Mouse (Mus musculus): ENCODE data around the gene Sbf2.
A peak's percentile ranks its signal among the peaks of the same experiment; 100 is the strongest.

The Sbf2 gene

GRCm38 (mm10) chr7:110270455-110270854 lies 344.3 kb downstream of the Sbf2 start:
- no peak for DNase-seq

DNA sequence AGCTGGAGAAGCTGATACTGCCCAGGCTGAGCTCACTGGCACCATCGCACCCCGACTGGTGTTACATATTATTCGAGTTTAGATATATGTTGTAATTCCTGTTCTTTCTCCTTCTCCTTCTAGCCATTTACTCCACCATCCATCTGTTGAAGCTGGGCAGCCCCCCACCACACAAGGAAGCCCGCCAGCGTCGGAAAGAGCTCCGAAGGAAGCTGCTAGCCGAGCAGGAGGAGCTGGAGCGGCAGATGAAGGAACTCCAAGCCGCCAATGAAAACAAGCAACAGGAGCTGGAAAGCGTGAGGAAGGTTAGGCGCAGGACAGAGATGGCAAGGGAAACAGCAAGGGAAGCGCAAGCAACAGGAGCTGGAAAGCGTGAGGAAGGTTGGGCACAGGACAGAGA lies 344.9 kb downstream of the Sbf2 start:
- DNase-seq = no peak

DNA sequence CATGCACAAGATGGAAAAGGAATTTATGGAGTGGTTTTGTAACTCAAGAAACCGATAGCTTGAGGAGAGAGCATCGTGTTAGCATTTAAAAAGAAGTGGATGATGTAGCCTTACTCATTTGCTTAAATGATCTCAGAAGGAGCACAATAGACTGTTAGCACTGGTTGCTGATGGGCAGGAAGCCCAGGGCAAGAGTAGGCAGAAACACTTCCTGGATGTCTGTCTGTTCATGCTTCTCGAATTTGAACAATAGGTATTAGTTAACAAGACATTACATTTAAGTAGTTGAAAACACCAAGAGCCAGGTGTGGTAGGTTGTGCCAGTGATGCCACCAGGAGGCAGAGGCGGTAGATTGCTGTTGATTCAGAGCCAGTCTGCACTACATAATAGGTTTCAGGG lies 346.2 kb downstream of the Sbf2 start:
- no peak for DNase-seq

DNA sequence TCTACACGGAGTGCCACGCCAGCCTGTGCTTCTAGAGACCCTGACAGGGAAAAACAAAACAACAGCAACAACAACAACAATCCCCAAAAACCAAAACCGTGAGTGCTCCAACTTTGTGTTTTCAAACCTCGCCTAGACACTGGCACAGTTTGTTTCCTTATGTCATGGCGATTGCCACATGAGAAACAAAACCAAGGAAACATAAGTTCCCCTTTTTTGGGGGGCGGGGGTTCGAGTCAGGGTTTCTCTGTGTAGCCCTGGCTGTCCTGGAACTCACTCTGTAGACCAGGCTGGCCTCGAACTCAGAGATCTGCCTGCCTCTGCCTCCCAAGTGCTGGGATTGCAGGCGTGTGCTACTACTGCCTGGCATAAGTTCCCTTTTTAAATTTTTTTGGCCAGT lies 346.7 kb downstream of the Sbf2 start:
- no peak for DNase-seq

DNA sequence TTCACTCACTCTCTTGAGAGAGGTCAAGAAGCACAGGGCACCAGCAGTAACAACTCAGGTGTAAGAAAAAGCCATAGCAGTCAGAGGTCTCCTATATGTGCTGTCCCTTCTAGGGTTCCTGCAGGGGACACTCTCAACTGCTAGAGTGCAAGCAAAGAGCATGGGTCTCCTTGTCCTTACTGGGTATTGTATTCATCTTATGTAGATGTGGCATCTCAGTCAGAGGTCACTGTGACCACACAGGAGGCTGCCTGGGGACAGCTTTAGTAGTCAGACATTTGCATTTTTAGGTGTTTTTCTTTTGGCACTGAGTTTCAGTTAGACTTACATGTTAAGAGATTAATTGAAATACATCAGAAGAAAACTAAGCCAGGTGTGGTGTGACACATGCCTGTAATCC lies 347.7 kb downstream of the Sbf2 start:
- DNase-seq = no peak

DNA sequence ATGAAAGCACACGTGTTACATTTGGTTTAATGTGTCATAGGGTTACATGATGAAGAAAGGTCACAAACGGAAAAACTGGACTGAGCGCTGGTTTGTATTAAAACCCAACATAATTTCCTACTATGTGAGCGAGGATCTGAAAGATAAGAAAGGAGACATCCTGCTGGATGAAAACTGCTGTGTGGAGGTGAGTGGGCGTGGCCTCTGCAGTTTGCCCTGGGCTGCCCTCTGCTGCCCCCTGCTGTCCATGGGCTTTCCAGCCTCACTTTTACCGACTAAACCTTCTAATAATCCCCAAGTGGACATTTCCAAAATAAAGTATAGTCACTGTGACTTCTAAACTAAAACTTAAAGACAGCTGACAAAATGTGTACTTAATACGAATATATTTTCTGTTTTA lies 348.9 kb downstream of the Sbf2 start:
- DNase-seq = peak; percentile 50

- DNase-seq = no peak
Measured at GRCm38 (mm10) chr7:110263474-110263873, 351.2 kb downstream of the Sbf2 start.

DNA sequence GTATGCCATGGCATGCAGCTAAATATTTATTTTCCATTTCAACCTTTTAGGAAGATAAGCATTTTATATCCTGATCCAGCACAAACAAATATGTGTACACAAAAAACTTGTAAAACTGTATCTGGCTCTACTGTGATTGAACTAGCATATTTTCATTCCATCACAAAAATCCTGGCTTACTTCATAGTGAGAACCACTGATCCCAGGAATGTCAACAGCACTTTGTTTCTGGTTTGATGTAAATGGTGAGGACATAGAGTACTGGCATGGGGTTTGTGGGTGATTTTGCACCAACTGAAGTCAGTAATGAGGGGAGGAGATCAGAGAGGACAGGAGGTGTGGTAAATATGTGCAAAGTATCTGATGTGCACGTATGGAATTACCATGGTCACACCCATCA lies 352.1 kb downstream of the Sbf2 start:
- no peak for DNase-seq

DNA sequence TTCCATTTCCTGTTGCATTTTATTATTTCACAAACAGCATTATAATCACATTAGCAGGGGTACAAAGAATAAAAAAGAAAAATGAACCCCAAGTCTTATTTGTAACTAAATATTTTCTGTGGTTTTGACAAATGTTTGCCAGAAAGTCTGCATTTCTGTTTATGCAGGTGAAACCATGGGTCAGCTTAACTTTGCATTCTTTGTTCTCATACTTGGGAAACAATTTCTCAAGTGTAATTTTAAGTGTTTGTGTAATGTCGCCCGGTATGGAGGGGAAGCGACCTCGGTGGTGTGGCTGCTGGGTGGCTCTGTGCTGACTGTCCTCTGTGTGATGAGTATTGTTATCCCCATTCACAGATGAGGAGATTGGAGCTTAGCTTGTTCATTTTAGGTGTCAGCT lies 352.9 kb downstream of the Sbf2 start:
- no peak for DNase-seq

DNA sequence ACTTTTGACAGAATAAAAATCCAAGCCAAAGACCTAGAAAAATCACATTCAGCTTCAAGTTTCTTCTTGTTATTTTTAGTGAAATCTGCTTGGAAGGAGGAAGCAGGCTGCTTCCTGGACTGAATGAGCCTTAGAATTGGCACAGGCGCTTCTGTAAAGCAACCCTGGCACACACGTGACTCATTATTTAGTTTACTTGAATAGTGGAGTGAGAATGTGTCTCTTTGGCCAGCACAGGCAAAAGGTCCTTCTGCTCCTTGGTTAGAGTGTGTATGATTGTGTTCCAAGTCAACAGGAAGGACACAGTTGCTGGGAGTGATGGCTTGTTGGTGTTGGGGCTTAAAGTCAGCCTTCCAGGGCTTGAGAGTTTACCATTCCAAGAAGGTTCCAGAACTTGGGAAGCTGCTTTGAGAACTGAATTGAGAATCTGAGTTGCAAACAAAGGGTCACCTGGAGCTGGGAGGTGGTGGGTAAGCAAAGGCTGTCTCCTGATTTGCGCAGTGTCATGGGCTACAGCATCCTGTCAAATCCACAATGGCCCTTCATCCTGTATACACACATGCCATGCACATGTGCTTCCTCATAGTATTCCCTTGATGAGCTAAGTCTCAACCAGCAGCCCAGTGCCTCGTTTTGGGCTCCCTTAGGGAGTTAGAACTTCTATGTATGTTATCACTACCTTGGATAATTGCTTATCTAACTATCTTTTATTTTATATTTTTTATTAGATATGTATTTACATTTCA lies 354.6 kb downstream of the Sbf2 start:
- DNase-seq = no peak

DNA sequence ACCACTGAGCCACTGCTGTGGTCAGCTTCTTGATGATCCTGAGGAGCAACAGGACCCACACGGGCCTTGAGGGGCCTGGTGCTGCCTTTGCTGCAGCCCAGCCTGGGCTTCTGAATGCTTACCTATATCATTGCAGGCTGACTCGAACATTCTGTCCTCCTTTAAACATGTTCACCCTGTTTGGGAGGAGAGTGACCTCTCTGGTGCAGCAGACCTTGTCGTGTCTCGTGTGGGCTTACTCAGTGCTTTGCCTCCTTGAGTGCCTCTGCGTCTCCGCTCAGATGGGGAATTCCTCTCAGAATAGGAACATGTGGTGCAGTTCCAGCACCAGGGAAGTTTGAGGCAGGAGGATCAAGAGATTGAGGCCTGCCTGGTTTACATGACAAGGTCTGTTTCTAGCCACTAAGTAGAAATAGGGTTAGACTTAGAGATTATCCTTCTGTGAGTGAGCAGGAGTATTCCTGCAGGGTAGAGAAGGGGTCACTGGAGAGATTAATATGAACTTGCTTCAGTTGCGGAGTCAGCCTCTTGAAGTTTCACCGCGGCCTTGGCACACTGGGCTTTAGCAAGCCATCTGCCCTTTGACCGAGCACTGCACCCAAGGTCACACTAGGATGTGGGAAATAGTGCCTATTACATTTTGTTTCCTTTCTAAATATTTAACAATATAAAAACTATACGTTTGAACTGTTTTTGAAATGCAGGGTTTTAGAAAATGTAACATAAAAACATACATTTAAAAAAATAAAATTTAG lies 356.3 kb downstream of the Sbf2 start:
- DNase-seq = no peak

All from cerebellum, adult 11-12 months (tissue).